Mouse (Mus musculus) stomach, embryonic 15.5 days (tissue): ENCODE measurements around the gene Cd209f. TPM values are rescaled to one million over a fixed set of nuclear protein-coding genes. Genes with fewer than 3 reads are reported as not detected.
"Not testable (repeated sequence)": the region's sequence is repeated elsewhere in the genome, so short reads cannot be mapped to it uniquely, and the experiment has no call there.

Experiments used
- ATAC-seq: fragments of 200-750 bp; cut with Nextera tagmentation; 2 replicates; pipeline ENCODE4 v1.8.0; 2017; ENCODE audit warnings: low read depth, moderate number of reproducible peaks, moderate TSS enrichment; ENCODE audit not compliant: insufficient read depth, low FRiP score
- H3K27ac ChIP-seq: fragments of 300-500 bp; sonication (generic); 2 replicates; pipeline ENCODE4 v1.5.1; 2015; ENCODE audit warnings: mild to moderate bottlenecking, inconsistent platforms
- H3K27me3 ChIP-seq: fragments of 300-500 bp; sonication (generic); replicated peaks from 2 replicates; pipeline ENCODE4 v1.6.1; 2015; ENCODE audit warnings: inconsistent platforms
- H3K36me3 ChIP-seq: fragments of 300-500 bp; sonication (generic); 2 replicates; pipeline ENCODE4 v1.6.1; 2015; ENCODE audit warnings: inconsistent platforms
- H3K4me1 ChIP-seq: fragments of 300-500 bp; sonication (generic); 2 replicates; pipeline ENCODE4 v1.6.1; 2015; ENCODE audit warnings: inconsistent platforms
- H3K4me2 ChIP-seq: fragments of 300-500 bp; sonication (generic); 2 replicates; pipeline ENCODE4 v1.6.1; 2015; ENCODE audit warnings: mild to moderate bottlenecking, inconsistent platforms
- H3K4me3 ChIP-seq: fragments of 300-500 bp; sonication (generic); replicated peaks from 2 replicates; pipeline ENCODE4 v1.5.1; 2015; ENCODE audit warnings: inconsistent platforms
- H3K9ac ChIP-seq: fragments of 300-500 bp; sonication (generic); 2 replicates; pipeline ENCODE4 v1.6.1; 2015; ENCODE audit warnings: inconsistent platforms
- H3K9me3 ChIP-seq: fragments of 300-500 bp; sonication (generic); 2 replicates; pipeline ENCODE4 v1.6.1; 2016; ENCODE audit warnings: inconsistent platforms
- WGBS: fragments of 180-500 bp; shearing (Covaris S2); methylation state at CpG from one replicate; pipeline ENCODE4 v1.1.7; 2015; 5-methylcytosine and 5-hydroxymethylcytosine counted together
- polyA plus RNA-seq: library from polyadenylated mRNA; unstranded; fragments of >200 nt; fragmentation: Nextera tagmentation; extraction: Ambion mirVana; gene quantifications from 2 replicates; pipeline ENCODE4 v1.2.1, GENCODE M21; 2015

The Cd209f gene
- 0.12 and 0.17 TPM in 2 replicates for polyA plus RNA-seq

DNA sequence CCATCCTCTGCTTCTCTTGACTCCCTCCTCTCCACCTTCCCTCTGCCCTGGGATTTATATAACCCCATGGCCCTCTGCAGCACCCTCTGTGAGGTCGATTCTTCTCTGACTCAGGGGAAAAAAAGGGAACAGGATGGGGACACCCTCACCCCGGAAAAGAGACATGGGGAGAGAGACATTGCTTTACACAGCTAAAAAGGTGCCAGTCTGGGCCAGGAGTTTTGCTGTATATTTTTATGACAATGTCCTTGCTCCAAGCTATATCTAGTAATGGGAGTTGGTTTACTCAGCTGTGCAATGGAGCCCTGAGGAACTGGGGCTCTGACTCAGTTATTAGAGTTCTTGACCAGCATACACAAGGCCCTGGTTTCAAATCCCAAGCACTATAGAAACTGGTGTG lies at the start of gene Cd209f:
Cd209f (minus strand) TSS at position 101 of the 400 bp plus-strand sequence.
- 64% methylated on average over 2 of the region's 2 CpGs for WGBS
- H3K9me3 ChIP-seq, H3K4me2 ChIP-seq, H3K9ac ChIP-seq, H3K4me3 ChIP-seq, H3K27me3 ChIP-seq, ATAC-seq, H3K27ac ChIP-seq, H3K36me3 ChIP-seq, H3K4me1 ChIP-seq: not testable (repeated sequence)

DNA sequence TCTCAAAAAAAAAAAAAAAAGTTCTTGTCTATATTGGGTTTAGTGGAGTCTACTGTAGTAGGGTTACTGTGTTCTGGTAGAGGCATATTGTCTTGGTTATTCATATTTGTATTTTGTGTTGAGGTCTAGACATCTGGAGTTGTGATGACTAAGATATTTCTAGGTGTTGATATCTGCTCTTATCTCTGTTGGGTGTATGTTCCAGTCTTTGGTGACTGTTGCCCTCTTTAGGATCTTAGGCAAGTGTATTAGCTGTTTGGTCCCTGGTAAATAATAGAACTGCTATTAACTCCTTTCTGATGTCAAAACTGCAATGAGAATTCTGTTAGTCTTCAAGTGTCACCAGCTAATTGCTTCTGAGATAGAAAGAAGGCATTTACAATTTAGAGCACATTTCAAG lies 49.2 kb upstream of the Cd209f start:
- no peak overlapping the region for H3K4me2 ChIP-seq
- no peak overlapping the region for H3K27ac ChIP-seq
- no peak overlapping the region for H3K9ac ChIP-seq
- H3K36me3 ChIP-seq: no peaks in the 10 kb centered on the region
- no peaks in the 10 kb centered on the region for H3K9me3 ChIP-seq
- H3K4me3 ChIP-seq: no peak overlapping the region
- no peaks in the 10 kb centered on the region for H3K4me1 ChIP-seq
- H3K27me3 ChIP-seq: no peaks in the 10 kb centered on the region
- no peak for ATAC-seq

DNA sequence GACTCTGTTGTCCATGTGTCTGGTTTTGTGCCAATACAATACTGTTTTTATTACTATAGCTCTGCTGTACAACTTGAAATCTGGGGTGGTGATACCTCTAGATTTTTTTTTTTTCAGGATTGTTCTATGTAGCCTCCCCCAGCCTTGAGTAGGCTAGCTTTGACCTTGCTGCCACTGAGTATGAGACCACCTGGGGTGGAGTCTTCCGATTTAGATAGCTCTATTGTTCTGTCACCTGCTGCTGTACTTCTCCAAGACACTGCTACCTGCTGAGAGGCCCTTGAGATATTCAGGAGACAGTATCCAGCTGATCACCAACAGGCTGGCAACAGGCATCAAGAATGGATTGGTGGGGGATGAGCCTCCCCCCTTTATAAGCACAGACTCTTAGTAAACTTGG lies 41.6 kb upstream of the Cd209f start:
- H3K4me3 ChIP-seq: no peak overlapping the region
- no peaks in the 10 kb centered on the region for H3K4me1 ChIP-seq
- H3K27me3 ChIP-seq: no peaks in the 10 kb centered on the region
- H3K9ac ChIP-seq: no peak overlapping the region
- no peak for ATAC-seq
- no peak overlapping the region for H3K27ac ChIP-seq
- 56% methylated on average over 1 of the region's 1 CpGs for WGBS
- no peaks in the 10 kb centered on the region for H3K36me3 ChIP-seq
- H3K9me3 ChIP-seq: no peaks in the 10 kb centered on the region
- H3K4me2 ChIP-seq: no peak overlapping the region

DNA sequence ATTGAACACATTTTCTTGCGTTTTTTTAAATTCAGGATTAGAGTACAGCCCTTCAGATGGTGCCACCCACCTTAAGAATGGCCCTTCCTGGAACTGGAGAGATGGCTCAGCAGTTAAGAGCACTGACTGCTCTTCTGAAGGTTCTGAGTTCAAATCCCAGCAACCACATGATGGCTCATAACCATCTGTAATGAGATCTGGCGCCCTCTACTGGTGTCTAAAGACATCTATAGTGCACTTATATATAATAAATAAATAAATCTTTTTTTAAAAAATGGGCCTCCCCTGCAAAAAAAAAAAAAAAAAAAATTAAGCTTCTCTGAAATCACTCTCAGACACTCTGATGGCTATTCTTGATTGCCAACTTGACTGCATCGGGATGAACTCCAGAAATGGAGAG lies 36.1 kb upstream of the Cd209f start:
- Histone ChIP-seq H3K4me2 (no peak overlapping the region), H3K4me3 (no peak overlapping the region), H3K4me1 (no peaks in the 10 kb centered on the region), H3K9ac (no peak overlapping the region), H3K27ac (no peak overlapping the region), H3K36me3 (no peaks in the 10 kb centered on the region), H3K9me3 (no peaks in the 10 kb centered on the region), H3K27me3 (no peaks in the 10 kb centered on the region)
- WGBS: 57% methylated on average over 3 of the region's 3 CpGs
- no peak for ATAC-seq

DNA sequence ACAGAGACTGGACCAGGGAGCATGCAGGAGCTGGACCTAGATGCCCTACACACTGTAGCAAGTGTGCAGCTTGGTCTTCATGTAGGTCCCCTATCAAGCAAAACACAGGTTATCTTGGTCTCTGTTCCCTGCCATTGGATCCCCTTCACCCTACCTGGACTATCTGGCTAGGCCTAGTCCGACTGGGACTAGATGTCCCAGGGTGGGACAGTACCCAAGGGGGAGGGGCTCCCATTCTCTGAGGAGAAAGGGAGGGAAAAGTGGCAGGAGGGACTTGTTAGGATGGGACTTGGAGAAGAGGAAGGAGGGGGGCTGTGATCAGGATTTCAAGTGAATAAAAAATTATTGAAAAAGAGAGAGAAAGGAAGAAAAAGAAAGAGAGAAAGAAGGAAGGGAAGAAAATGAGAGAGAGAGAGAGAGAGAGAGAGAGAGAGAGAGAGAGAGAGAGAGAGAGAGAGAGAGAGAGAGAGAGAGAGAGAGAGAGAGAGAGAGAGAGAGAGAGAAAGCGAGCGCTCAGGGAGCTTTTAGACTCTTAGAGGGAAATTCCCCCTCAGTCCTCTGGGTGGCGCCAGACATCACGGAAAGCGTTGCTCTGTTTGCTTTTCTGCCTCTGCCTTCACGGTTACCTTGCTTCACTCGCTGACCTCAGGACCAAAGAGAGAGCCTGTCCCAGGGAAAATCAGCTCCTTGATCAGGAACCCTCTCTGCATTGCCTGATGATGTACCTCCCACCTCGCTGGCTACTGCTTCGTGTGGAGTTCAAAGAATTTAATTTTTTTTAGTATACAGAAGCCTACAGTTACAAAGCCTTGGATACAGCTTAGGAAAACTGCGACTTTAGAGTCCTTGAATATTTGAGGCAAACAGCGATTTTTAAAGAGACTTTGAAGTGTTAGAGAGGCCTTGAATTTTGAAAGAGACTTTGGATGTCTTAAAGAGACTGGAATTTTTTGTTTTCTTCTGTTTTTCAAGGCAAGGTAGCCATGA lies 34.3 kb upstream of the Cd209f start:
- Histone ChIP-seq H3K4me1 (no peaks in the 10 kb centered on the region), H3K9me3 (no peaks in the 10 kb centered on the region), H3K9ac (no peak overlapping the region), H3K27me3 (no peaks in the 10 kb centered on the region), H3K4me2 (peak overlapping the region; percentile 21; the same call in 1 of the 2 replicates), H3K4me3 (no peak overlapping the region), H3K27ac (no peak overlapping the region), H3K36me3 (no peaks in the 10 kb centered on the region)
- WGBS: 10% methylated on average over 12 of the region's 12 CpGs
- ATAC-seq: peak; percentile 68; the same call in 1 of the 2 replicates

DNA sequence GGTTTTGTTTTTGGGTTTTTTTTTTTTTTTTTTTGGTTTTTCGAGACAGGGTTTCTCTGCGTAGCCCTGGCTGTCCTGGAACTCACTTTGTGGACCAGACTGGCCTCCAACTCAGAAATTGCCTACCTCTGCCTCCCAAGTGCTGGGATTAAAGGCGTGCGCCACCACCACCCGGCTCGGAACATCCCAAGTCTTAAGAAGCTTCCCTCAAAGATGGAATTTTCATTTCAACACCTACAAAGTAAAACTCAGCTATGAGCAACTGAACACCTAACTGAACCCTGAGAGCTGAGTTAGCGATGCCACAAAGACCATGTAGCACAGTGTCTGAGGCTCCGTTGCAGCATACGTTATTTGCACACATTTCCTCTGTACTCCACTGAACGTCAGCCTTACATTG lies 28.2 kb upstream of the Cd209f start, which contains the start of gene Cd209g:
Cd209g (plus strand) TSS at position 301 of the 400 bp plus-strand sequence.
- H3K27me3 ChIP-seq: no peaks in the 10 kb centered on the region
- no peak for ATAC-seq
- H3K4me1 ChIP-seq: no peaks in the 10 kb centered on the region
- no peak within 1 kb of the TSS for H3K4me2 ChIP-seq
- no peaks in the 10 kb centered on the region for H3K9me3 ChIP-seq
- no peak within 1 kb of the TSS for H3K9ac ChIP-seq
- 92% methylated on average over 10 of the region's 10 CpGs for WGBS
- H3K27ac ChIP-seq: no peak within 1 kb of the TSS
- H3K36me3 ChIP-seq: no peaks in the 10 kb centered on the region
- no peak within 1 kb of the TSS for H3K4me3 ChIP-seq

DNA sequence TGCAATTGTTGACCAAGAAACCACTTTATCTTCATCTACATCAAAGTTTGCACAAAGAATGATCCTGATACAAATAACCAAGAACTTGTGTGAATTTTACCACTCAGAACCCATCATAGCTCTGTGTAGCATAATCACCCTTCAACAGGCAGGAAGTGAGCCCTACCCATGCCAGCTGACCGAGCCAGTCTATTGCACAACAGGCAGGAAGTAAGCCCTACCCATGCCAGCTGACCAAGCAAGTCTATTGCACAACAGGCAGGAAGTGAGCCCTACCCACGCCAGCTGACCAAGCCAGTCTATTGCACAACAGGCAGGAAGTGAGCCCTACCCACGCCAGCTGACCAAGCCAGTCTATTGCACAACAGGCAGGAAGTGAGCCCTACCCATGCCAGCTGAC lies 17.1 kb downstream of the Cd209f start:
- WGBS: 75% methylated on average over 3 of the region's 3 CpGs
- not testable (repeated sequence) for H3K27me3 ChIP-seq, ATAC-seq, H3K9me3 ChIP-seq, H3K4me1 ChIP-seq, H3K4me3 ChIP-seq, H3K36me3 ChIP-seq, H3K9ac ChIP-seq, H3K27ac ChIP-seq, H3K4me2 ChIP-seq

DNA sequence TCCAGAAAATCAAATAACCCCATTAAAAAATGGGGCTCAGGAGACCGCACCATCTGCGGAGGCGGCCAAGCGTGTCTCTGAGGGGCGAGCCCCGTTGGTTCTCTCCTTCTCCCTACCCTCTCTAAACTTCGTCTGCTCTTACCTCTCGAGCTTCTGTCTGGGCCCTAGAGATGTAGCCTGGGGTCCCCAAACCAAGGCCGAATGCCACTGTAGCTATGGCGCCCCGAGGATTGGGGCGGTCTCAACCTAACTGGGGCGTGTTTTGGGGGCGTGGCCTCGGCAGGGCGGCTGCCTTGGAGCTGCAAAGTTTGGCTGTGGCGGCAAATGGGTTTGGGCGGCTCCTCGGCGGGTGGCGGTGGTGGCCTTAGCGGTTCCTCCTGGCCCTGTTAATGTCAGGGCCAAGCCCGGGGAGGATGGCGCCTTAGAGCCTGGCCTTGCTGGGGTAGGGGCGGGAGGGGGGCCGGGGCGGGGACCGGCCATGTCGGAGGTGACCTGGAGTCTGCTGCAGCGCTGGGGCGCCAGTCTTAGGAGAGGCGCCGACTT lies 18.4 kb downstream of the Cd209f start:
- H3K27me3 ChIP-seq, ATAC-seq, H3K27ac ChIP-seq, H3K4me1 ChIP-seq, H3K4me3 ChIP-seq, H3K9ac ChIP-seq, H3K36me3 ChIP-seq, H3K9me3 ChIP-seq, H3K4me2 ChIP-seq: not testable (repeated sequence)
- 34% methylated on average over 33 of the region's 33 CpGs for WGBS

Other genes with a start within 250 kb of the Cd209f start
- gene Cd209d, start 227.3 kb downstream of the Cd209f start, polyA plus RNA-seq: not detected in 2 replicates
- gene Cd209b, start 179.0 kb downstream of the Cd209f start, polyA plus RNA-seq: 0.17 TPM in 1 of 2 replicates, not detected in the other
- gene Cd209c, start 151.1 kb downstream of the Cd209f start, polyA plus RNA-seq: 0.30 and 0.45 TPM in 2 replicates
- gene Cd209g, start 28.3 kb upstream of the Cd209f start, polyA plus RNA-seq: not detected in 2 replicates
- gene Evi5l, start 60.7 kb upstream of the Cd209f start, polyA plus RNA-seq: 21.5 and 22.5 TPM in 2 replicates
- 3.2 and 4.3 TPM in 2 replicates for gene Prr36, start 111.6 kb upstream of the Cd209f start, polyA plus RNA-seq
- gene Lrrc8e, start 121.0 kb upstream of the Cd209f start, polyA plus RNA-seq: 4.3 and 4.6 TPM in 2 replicates
- gene Map2k7, start 132.9 kb upstream of the Cd209f start, polyA plus RNA-seq: 24.6 and 29.8 TPM in 2 replicates
- gene Gm49320, start 133.0 kb upstream of the Cd209f start, polyA plus RNA-seq: 0.31 and 1.3 TPM in 2 replicates
- 5.5 and 5.9 TPM in 2 replicates for gene Tgfbr3l, start 142.4 kb upstream of the Cd209f start, polyA plus RNA-seq
- 50.8 and 51.6 TPM in 2 replicates for gene Snapc2, start 147.2 kb upstream of the Cd209f start, polyA plus RNA-seq
- gene Ctxn1, start 153.4 kb upstream of the Cd209f start, polyA plus RNA-seq: 80.2 and 83.6 TPM in 2 replicates
- 59.1 and 59.5 TPM in 2 replicates for gene Timm44, start 170.1 kb upstream of the Cd209f start, polyA plus RNA-seq
- 22.7 and 29.9 TPM in 2 replicates for gene Ccl25, start 219.4 kb upstream of the Cd209f start, polyA plus RNA-seq
- 215 and 219 TPM in 2 replicates for gene Elavl1, start 219.6 kb upstream of the Cd209f start, polyA plus RNA-seq